In genomic region chr5:111597733-111598132, GRCm38 (mm10) we compare ENCODE assay signal across 18 mouse cellular contexts.
A peak's percentile ranks its signal among the peaks of the same experiment; 100 is the strongest.
DNase-seq lines count a peak whose midpoint lies in the region; ATAC-seq lines count a peak whose summit lies in the region.
"Had no signal": no experiment of that assay in that cellular context is flagged by ENCODE, and none has a peak within 500 bp of the region (broad histone marks: within the 10 kb centered on the region; RNA-seq: fewer than 3 reads in every experiment).

No protein-coding gene starts in this region.

- no peak overlapping the region for H3K9ac ChIP-seq in kidney, embryonic 14.5 days (ENCODE audit: low read depth, low read length)
- H3K9ac ChIP-seq in embryonic facial prominence, embryonic 12.5 days, result no peak overlapping the region
- no peak overlapping the region for H3K9ac ChIP-seq in forebrain, embryonic 15.5 days (replicated peaks)
- H3K9ac ChIP-seq in stomach, embryonic 14.5 days (replicated peaks; ENCODE audit: low read depth, low read length), result no peak overlapping the region
- H3K9ac ChIP-seq: heart, embryonic 13.5 days; neural tube, embryonic 15.5 days had no signal

- H3K4me2 ChIP-seq in kidney, embryonic 14.5 days (replicated peaks; ENCODE audit: low read depth, low read length), result no peak overlapping the region
- H3K4me2 ChIP-seq in embryonic facial prominence, embryonic 12.5 days (replicated peaks), result no peak overlapping the region
- H3K4me2 ChIP-seq in forebrain, embryonic 15.5 days (replicated peaks), result no peak overlapping the region
- no peak overlapping the region for H3K4me2 ChIP-seq in stomach, embryonic 14.5 days (replicated peaks; ENCODE audit: low read depth, low read length)
- H3K4me2 ChIP-seq: heart, embryonic 13.5 days; neural tube, embryonic 15.5 days had no signal

- peak overlapping the region; percentile 52; the same call in 1 of the 2 replicates for H3K27ac ChIP-seq in kidney, embryonic 14.5 days (ENCODE audit: low read depth, low read length)
- H3K27ac ChIP-seq in embryonic facial prominence, embryonic 12.5 days, result peak overlapping the region; percentile 64; the same call in 1 of the 2 replicates
- H3K27ac ChIP-seq in forebrain, embryonic 15.5 days (replicated peaks), result peak overlapping the region; percentile 48
- H3K27ac ChIP-seq in stomach, embryonic 14.5 days (ENCODE audit: low read length), result peak overlapping the region; percentile 77
- H3K27ac ChIP-seq: heart, embryonic 13.5 days; macrophage; neural tube, embryonic 15.5 days had no signal

- no peaks in the 10 kb centered on the region for H3K9me3 ChIP-seq in kidney, embryonic 14.5 days (ENCODE audit: control insufficient read depth, low read length)
- no peaks in the 10 kb centered on the region for H3K9me3 ChIP-seq in embryonic facial prominence, embryonic 12.5 days
- H3K9me3 ChIP-seq in forebrain, embryonic 15.5 days, result no peaks in the 10 kb centered on the region
- no peaks in the 10 kb centered on the region for H3K9me3 ChIP-seq in stomach, embryonic 14.5 days (ENCODE audit: control insufficient read depth, low read depth, low read length)
- H3K9me3 ChIP-seq: heart, embryonic 13.5 days; neural tube, embryonic 15.5 days had no signal

- no peak for DNase-seq in kidney, postnatal 14 days
- DNase-seq in spleen, postnatal 4 days (ENCODE audit: low spot score in 2 of 2), result no peak
- DNase-seq: adrenal gland, adult 8-10 months; cerebellum, adult 2 months; kidney, postnatal 36 days; liver; lung, adult 18-20 months; spleen, adult 18-20 months; thymus, adult 18-20 months had no signal

- 44% methylated on average over 2 of the region's 2 CpGs for WGBS in kidney, embryonic 14.5 days
- 14% methylated on average over 2 of the region's 2 CpGs for WGBS in embryonic facial prominence, embryonic 12.5 days
- 9% methylated on average over 2 of the region's 2 CpGs for WGBS in forebrain, embryonic 15.5 days
- 38% methylated on average over 2 of the region's 2 CpGs for WGBS in stomach, embryonic 14.5 days

- no peaks in the 10 kb centered on the region for H3K36me3 ChIP-seq in kidney, embryonic 14.5 days (ENCODE audit: control insufficient read depth, insufficient read depth, low read length)
- no peaks in the 10 kb centered on the region for H3K36me3 ChIP-seq in embryonic facial prominence, embryonic 12.5 days
- H3K36me3 ChIP-seq in forebrain, embryonic 15.5 days, result no peaks in the 10 kb centered on the region
- no peaks in the 10 kb centered on the region for H3K36me3 ChIP-seq in stomach, embryonic 14.5 days (ENCODE audit: control insufficient read depth, insufficient read depth, low read length)
- H3K36me3 ChIP-seq: heart, embryonic 13.5 days; neural tube, embryonic 15.5 days had no signal

- no peaks in the 10 kb centered on the region for H3K27me3 ChIP-seq in kidney, embryonic 14.5 days (ENCODE audit: control insufficient read depth, insufficient read depth, low read length)
- no peaks in the 10 kb centered on the region for H3K27me3 ChIP-seq in embryonic facial prominence, embryonic 12.5 days
- no peaks in the 10 kb centered on the region for H3K27me3 ChIP-seq in forebrain, embryonic 15.5 days
- H3K27me3 ChIP-seq in stomach, embryonic 14.5 days (ENCODE audit: control insufficient read depth, insufficient read depth, low read length), result no peaks in the 10 kb centered on the region
- H3K27me3 ChIP-seq: neural tube, embryonic 15.5 days had no signal

- peaks cover 9% of the 10 kb centered on the region; the same call in 1 of the 2 replicates for H3K4me1 ChIP-seq in kidney, embryonic 14.5 days (ENCODE audit: control insufficient read depth, insufficient read depth, low read length)
- H3K4me1 ChIP-seq in embryonic facial prominence, embryonic 12.5 days, result peaks cover 55% of the 10 kb centered on the region
- H3K4me1 ChIP-seq in forebrain, embryonic 15.5 days, result peaks cover 55% of the 10 kb centered on the region
- H3K4me1 ChIP-seq in stomach, embryonic 14.5 days (ENCODE audit: control insufficient read depth, insufficient read depth, low read length), result peaks cover 10% of the 10 kb centered on the region; the same call in 1 of the 2 replicates

- no peak for ATAC-seq in kidney, embryonic 14.5 days (ENCODE audit: low FRiP score, low TSS enrichment)
- no peak for ATAC-seq in embryonic facial prominence, embryonic 12.5 days (ENCODE audit: insufficient number of reproducible peaks, insufficient read depth, low FRiP score, low TSS enrichment)
- no peak for ATAC-seq in forebrain, embryonic 15.5 days (replicated peaks)
- ATAC-seq in stomach, embryonic 14.5 days (ENCODE audit: insufficient number of reproducible peaks, insufficient read depth, low FRiP score, low read depth), result no peak
- no peak for ATAC-seq in erythroblast, adult 5-6 weeks (replicated peaks; ENCODE audit: low FRiP score, poor library complexity, severe bottlenecking)

- no peak overlapping the region for H3K4me3 ChIP-seq in kidney, embryonic 14.5 days (ENCODE audit: low read length)
- H3K4me3 ChIP-seq in embryonic facial prominence, embryonic 12.5 days, result no peak overlapping the region
- H3K4me3 ChIP-seq in forebrain, embryonic 15.5 days, result no peak overlapping the region
- H3K4me3 ChIP-seq in stomach, embryonic 14.5 days (ENCODE audit: low read depth, low read length), result no peak overlapping the region
- H3K4me3 ChIP-seq: erythroblast, embryonic 14.5 days; heart, embryonic 13.5 days; neural tube, embryonic 15.5 days had no signal
